Mouse (Mus musculus): ENCODE measurements at regions not wholly inside any gene's neighbourhood (a gene's known extent, or its start where the extent isn't known, plus 50 kb on each side); places are given as distances from the start of the nearest gene placed in this dataset.

GRCm38 (mm10) chr12:9254301-9254860 lies 224.6 kb downstream of the Ttc32 start:
- Histone ChIP-seq H3K4me1 (ENCODE audit: control insufficient read depth, insufficient read depth, low read length) (no peaks in the 10 kb centered on the region), H3K27ac (ENCODE audit: insufficient read depth, low read depth, low read length) (no peak overlapping the region), H3K4me3 (ENCODE audit: insufficient read depth, low read length) (no peak overlapping the region)
- no peak for TF ChIP-seq CTCF (IDR thresholded peaks at IDR 0.05; ENCODE audit: low read depth, low read length)
- no peak for TF ChIP-seq POLR2A (IDR thresholded peaks at IDR 0.05; ENCODE audit: borderline replicate concordance, low read depth, low read length)

DNA sequence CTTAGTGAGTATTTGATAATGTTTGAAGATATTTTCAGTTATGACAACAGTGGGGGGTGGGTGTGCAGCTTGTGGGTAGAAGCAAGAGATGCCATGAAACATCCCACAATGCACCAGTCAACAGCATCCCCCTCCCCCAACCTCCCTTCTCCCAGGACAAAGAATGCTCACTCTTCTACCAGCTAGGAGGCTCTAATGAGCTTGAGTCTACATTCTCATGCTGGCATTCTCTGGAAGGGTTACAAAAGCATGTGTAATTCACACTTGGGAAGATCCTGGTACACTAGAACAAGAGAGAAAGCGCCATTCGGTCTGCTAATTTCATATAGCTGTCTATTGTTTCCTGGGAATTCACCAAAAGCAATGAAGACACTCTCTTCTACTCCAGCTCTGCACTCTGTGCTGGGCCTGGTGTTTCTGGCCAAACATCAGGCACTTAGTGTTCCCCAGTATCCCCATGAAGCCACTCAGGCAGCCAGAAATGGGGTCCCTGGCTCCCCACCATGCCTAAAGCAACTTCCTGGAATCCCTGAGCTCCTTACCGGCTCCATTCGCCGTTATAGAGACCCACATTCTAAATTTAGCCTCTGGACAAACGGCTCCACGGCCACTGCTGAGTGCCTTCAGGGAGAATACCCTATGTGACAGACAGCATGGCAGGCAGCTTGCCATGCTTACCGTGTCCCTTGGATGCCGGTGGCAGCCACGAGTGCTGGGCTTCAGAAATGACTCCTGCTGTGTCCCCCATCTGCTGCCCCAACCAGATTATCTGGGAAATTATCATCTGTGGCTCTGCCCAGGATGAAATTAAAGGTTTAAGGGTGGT lies 226.1 kb downstream of the Ttc32 start:
- H3K27ac ChIP-seq (ENCODE audit: insufficient read depth, low read depth, low read length): no peak overlapping the region
- no peak overlapping the region for H3K4me3 ChIP-seq (ENCODE audit: insufficient read depth, low read length)
- no peaks in the 10 kb centered on the region for H3K4me1 ChIP-seq (ENCODE audit: control insufficient read depth, insufficient read depth, low read length)
- TF ChIP-seq POLR2A (IDR thresholded peaks at IDR 0.05; ENCODE audit: borderline replicate concordance, low read depth, low read length) (no peak), CTCF (IDR thresholded peaks at IDR 0.05; ENCODE audit: low read depth, low read length) (no peak)

- no peak for TF ChIP-seq POLR2A (IDR thresholded peaks at IDR 0.05; ENCODE audit: borderline replicate concordance, low read depth, low read length)
- no peak for TF ChIP-seq CTCF (IDR thresholded peaks at IDR 0.05; ENCODE audit: low read depth, low read length)
- Histone ChIP-seq H3K4me3 (ENCODE audit: insufficient read depth, low read length) (no peak overlapping the region), H3K4me1 (ENCODE audit: control insufficient read depth, insufficient read depth, low read length) (no peaks in the 10 kb centered on the region), H3K27ac (ENCODE audit: insufficient read depth, low read depth, low read length) (no peak overlapping the region)
Observed at GRCm38 (mm10) chr12:9256487-9256820, 226.7 kb downstream of the Ttc32 start.

- Histone ChIP-seq H3K27ac (ENCODE audit: insufficient read depth, low read depth, low read length) (no peak overlapping the region), H3K4me1 (ENCODE audit: control insufficient read depth, insufficient read depth, low read length) (no peaks in the 10 kb centered on the region), H3K4me3 (ENCODE audit: insufficient read depth, low read length) (no peak overlapping the region)
- TF ChIP-seq CTCF (IDR thresholded peaks at IDR 0.05; ENCODE audit: low read depth, low read length) (no peak), POLR2A (IDR thresholded peaks at IDR 0.05; ENCODE audit: borderline replicate concordance, low read depth, low read length) (no peak)
Observed at GRCm38 (mm10) chr12:9258221-9258620, 228.4 kb downstream of the Ttc32 start.

DNA sequence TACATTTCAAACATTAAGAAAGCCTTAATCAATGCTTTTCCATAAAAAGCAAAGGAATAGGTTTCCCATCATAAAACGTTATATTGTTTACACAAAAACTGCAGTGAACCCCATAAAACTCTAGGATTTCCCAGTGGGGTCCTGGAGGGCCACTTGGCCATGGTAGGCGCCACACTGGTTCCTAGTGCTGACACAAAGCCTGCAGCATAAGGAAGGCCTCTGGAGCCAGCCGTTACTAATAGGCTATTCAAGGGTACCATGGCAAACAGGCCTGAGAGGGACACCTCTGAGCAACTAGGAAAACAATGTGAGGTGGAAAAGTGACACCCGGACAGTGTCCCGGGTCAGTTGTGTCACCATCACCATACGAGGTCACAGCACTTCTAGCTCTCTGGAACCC lies 231.9 kb downstream of the Ttc32 start:
- TF ChIP-seq POLR2A (IDR thresholded peaks at IDR 0.05; ENCODE audit: borderline replicate concordance, low read depth, low read length) (no peak), CTCF (IDR thresholded peaks at IDR 0.05; ENCODE audit: low read depth, low read length) (no peak)
- H3K4me1 ChIP-seq (ENCODE audit: control insufficient read depth, insufficient read depth, low read length): peaks cover 8% of the 10 kb centered on the region
- H3K27ac ChIP-seq (ENCODE audit: insufficient read depth, low read depth, low read length): no peak overlapping the region
- H3K4me3 ChIP-seq (ENCODE audit: insufficient read depth, low read length): no peak overlapping the region

DNA sequence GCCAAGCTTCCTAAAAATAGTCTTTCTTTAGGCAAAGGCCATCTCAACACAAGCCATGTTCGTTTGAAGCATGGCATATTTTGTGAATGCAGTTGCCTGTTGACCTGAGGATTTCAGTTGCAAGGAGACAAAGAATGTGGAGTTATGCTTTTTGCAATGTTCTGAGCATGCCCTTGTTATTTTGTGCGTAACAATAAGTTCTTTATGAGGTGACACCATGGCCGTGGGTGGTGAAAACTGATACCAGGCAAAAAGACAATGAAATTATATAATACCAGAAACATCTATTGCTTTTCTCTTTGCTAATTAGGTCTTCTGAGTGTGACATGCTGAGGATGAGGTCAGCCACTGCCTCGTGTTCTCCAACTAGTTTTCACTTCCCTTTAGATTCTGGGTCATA lies 236.4 kb downstream of the Ttc32 start:
- no peak for TF ChIP-seq CTCF (IDR thresholded peaks at IDR 0.05; ENCODE audit: low read depth, low read length)
- TF ChIP-seq POLR2A (IDR thresholded peaks at IDR 0.05; ENCODE audit: borderline replicate concordance, low read depth, low read length): no peak
- H3K4me3 ChIP-seq (ENCODE audit: insufficient read depth, low read length): no peak overlapping the region

DNA sequence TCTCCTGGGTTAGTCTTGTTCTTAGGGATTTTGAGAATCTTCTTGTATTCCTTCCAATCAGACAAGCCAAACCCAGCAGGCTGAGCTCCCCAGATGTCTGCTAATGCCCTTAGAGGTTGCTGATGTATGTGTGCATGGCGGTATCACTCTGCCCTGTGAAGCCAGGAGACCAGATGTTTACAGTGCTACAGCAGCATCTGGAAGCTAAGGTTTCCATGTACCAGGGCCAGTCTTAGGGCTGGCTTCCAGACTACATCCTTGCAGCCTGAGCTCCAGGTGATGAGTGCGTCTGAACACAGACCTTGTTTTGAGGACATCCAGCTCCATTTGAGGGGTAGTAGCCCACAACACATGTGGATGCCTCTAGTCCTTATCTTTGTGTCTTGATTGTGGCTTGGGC lies 241.7 kb downstream of the Ttc32 start:
- no peak overlapping the region for H3K4me3 ChIP-seq (ENCODE audit: insufficient read depth, low read length)

More for the DNA sequence above, 236.4 kb downstream of the Ttc32 start:
- Histone ChIP-seq H3K27ac (ENCODE audit: insufficient read depth, low read depth, low read length) (peak overlapping the region; percentile 44), H3K4me1 (ENCODE audit: control insufficient read depth, insufficient read depth, low read length) (peaks cover 18% of the 10 kb centered on the region)

DNA sequence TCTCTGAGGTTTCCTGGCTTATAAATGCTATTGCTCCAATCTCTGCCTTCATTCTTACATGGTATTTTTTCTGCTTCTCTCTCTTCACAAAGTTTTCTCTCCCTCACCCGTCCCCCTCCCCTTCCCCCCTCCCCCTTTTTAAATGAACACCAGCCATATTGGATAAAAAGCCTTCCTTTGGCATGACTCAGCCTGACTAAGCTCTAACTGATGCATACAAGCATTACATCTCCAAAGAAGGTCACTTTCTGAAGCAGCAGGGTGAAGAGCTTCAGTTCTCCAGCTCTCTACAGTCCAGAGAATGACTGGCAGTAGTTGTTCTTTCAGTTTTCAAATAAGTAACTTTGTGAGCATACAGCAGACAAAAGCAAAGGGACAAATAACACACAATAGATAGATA lies 244.4 kb downstream of the Ttc32 start:
- Histone ChIP-seq H3K27ac (ENCODE audit: insufficient read depth, low read depth, low read length) (no peak overlapping the region), H3K4me1 (ENCODE audit: control insufficient read depth, insufficient read depth, low read length) (peaks cover 8% of the 10 kb centered on the region), H3K4me3 (ENCODE audit: insufficient read depth, low read length) (no peak overlapping the region)
- TF ChIP-seq CTCF (IDR thresholded peaks at IDR 0.05; ENCODE audit: low read depth, low read length): no peak
- no peak for TF ChIP-seq POLR2A (IDR thresholded peaks at IDR 0.05; ENCODE audit: borderline replicate concordance, low read depth, low read length)

More for the DNA sequence above, 241.7 kb downstream of the Ttc32 start:
- Histone ChIP-seq H3K4me1 (ENCODE audit: control insufficient read depth, insufficient read depth, low read length) (peaks cover 11% of the 10 kb centered on the region), H3K27ac (ENCODE audit: insufficient read depth, low read depth, low read length) (no peak overlapping the region)
- no peak for TF ChIP-seq POLR2A (IDR thresholded peaks at IDR 0.05; ENCODE audit: borderline replicate concordance, low read depth, low read length)
- TF ChIP-seq CTCF (IDR thresholded peaks at IDR 0.05; ENCODE audit: low read depth, low read length): no peak

- Histone ChIP-seq H3K27ac (ENCODE audit: insufficient read depth, low read depth, low read length) (no peak overlapping the region), H3K4me3 (ENCODE audit: insufficient read depth, low read length) (no peak overlapping the region), H3K4me1 (ENCODE audit: control insufficient read depth, insufficient read depth, low read length) (peaks cover 3% of the 10 kb centered on the region)
- TF ChIP-seq POLR2A (IDR thresholded peaks at IDR 0.05; ENCODE audit: borderline replicate concordance, low read depth, low read length) (no peak), CTCF (IDR thresholded peaks at IDR 0.05; ENCODE audit: low read depth, low read length) (no peak)
Observed at GRCm38 (mm10) chr12:9275697-9276096, 245.9 kb downstream of the Ttc32 start.

- no peak overlapping the region for H3K27ac ChIP-seq (ENCODE audit: insufficient read depth, low read depth, low read length)
- TF ChIP-seq POLR2A (IDR thresholded peaks at IDR 0.05; ENCODE audit: borderline replicate concordance, low read depth, low read length) (no peak), CTCF (IDR thresholded peaks at IDR 0.05; ENCODE audit: low read depth, low read length) (no peak)
- H3K4me3 ChIP-seq (ENCODE audit: insufficient read depth, low read length): no peak overlapping the region
- H3K4me1 ChIP-seq (ENCODE audit: control insufficient read depth, insufficient read depth, low read length): no peaks in the 10 kb centered on the region
Observed at GRCm38 (mm10) chr12:9278735-9279134, 248.9 kb downstream of the Ttc32 start.
